Mouse (Mus musculus): ENCODE measurements around the gene Jhy. TPM values are rescaled to one million over a fixed set of nuclear protein-coding genes. Genes with fewer than 3 reads are reported as not detected.

Jhy gene
- total RNA-seq, 2 experiments from 2014 or later, result not detected

GRCm38 (mm10) chr9:40871369-40872155 lies 92.4 kb downstream of the Jhy start:
- no peak for ATAC-seq (replicated peaks; ENCODE audit: low FRiP score, poor library complexity, severe bottlenecking)

GRCm38 (mm10) chr9:40870331-40870730 lies 93.6 kb downstream of the Jhy start:
- ATAC-seq (replicated peaks; ENCODE audit: low FRiP score, poor library complexity, severe bottlenecking), result no peak

DNA sequence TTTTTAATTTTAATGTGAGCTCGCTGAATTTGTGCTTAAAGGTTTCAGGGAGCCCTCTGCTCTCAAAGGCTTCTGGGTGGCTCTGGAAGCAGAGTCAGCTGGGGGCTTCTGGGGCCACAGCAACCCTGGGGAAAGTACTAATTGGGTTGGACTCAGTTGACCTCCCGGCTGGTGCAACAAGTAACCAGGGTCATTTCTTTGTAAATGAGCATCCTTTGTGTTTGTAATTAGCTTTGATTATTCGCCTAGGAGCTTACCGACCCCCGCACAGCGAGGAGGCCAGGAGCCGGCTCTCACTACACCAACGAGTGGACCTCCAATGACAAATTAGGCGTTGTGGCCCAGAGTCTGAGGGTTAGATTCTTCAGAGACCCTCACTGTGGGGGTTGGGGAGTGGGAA lies 104.7 kb downstream of the Jhy start:
- no peak for ATAC-seq (replicated peaks; ENCODE audit: low FRiP score, poor library complexity, severe bottlenecking)

- ATAC-seq (replicated peaks; ENCODE audit: low FRiP score, poor library complexity, severe bottlenecking), result no peak
Observed at GRCm38 (mm10) chr9:40858461-40859160, 105.3 kb downstream of the Jhy start.

DNA sequence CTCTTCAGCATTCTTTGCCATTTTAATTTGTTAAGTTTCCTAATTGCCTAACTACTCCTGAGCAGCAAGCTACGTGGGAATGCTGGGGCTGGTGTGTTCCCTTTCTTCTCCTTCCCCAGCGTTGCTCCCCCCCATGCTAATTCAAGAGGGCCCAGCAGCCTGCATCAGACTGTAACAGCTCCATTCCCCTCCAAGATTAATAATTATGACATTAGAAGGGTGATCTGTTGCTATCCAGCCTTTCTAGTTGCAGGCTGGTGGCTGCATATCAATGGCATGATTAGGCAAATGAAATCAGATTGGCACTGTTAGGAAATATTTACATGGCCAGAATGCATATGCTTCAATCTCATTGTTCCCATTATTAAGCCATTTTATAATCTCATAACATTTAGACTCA lies 112.4 kb downstream of the Jhy start:
- no peak for ATAC-seq (replicated peaks; ENCODE audit: low FRiP score, poor library complexity, severe bottlenecking)

Other genes starting within 250 kb of the Jhy start
- 753 and 884 TPM in 2 replicates for gene Hspa8, start 163.1 kb downstream of the Jhy start, total RNA-seq (2015; ENCODE audit: low replicate concordance)
- gene Hspa8, start 163.1 kb downstream of the Jhy start, total RNA-seq (2017; ENCODE audit: low replicate concordance), result 686 and 716 TPM in 2 replicates
- not detected in 2 replicates for gene Bsx, start 90.0 kb downstream of the Jhy start, total RNA-seq (2015; ENCODE audit: low replicate concordance)
- not detected in 2 replicates for gene Bsx, start 90.0 kb downstream of the Jhy start, total RNA-seq (2017; ENCODE audit: low replicate concordance)
- gene Crtam, start 40.5 kb upstream of the Jhy start, total RNA-seq (2015; ENCODE audit: low replicate concordance), result not detected in 2 replicates
- gene Crtam, start 40.5 kb upstream of the Jhy start, total RNA-seq (2017; ENCODE audit: low replicate concordance), result 0.26 TPM in 1 of 2 replicates, not detected in the other
- gene Ubash3b, start 197.6 kb upstream of the Jhy start, total RNA-seq (2015; ENCODE audit: low replicate concordance), result 3.4 and 6.1 TPM in 2 replicates
- gene Ubash3b, start 197.6 kb upstream of the Jhy start, total RNA-seq (2017; ENCODE audit: low replicate concordance), result 1.8 and 11.4 TPM in 2 replicates

Measured in erythroid progenitor cell, adult 5-6 weeks (primary cell).